Mouse (Mus musculus) midbrain, embryonic 14.5 days (tissue): ENCODE measurements around the gene Bcas3. TPM values are rescaled to one million over a fixed set of nuclear protein-coding genes. Genes with fewer than 3 reads are reported as not detected.
"Not testable (repeated sequence)": the region's sequence is repeated elsewhere in the genome, so short reads cannot be mapped to it uniquely, and the experiment has no call there.

Source experiments
- ATAC-seq: fragments of 200-750 bp; cut with Nextera tagmentation; 2 replicates; pipeline ENCODE4 v1.8.0; 2017; ENCODE audit warnings: moderate number of reproducible peaks, moderate library complexity; ENCODE audit not compliant: low FRiP score, low TSS enrichment
- DNase-seq: peaks from one replicate; pipeline ENCODE4 v3.0.0-alpha.2; 2015
- H3K27ac ChIP-seq: fragments of 300-500 bp; sonication (generic); replicated peaks from 2 replicates; pipeline ENCODE4 v1.5.1; 2014; ENCODE audit warnings: mild to moderate bottlenecking, low read depth, low read length, moderate library complexity
- H3K27me3 ChIP-seq: fragments of 300-500 bp; sonication (generic); 2 replicates; pipeline ENCODE4 v1.6.1; 2014; ENCODE audit warnings: low read length, control low read depth, mixed read lengths; ENCODE audit not compliant: control insufficient read depth, insufficient read depth
- H3K36me3 ChIP-seq: fragments of 300-500 bp; sonication (generic); 2 replicates; pipeline ENCODE4 v1.6.1; 2014; ENCODE audit warnings: low read length, control low read depth; ENCODE audit not compliant: control insufficient read depth, insufficient read depth
- H3K4me1 ChIP-seq: fragments of 300-500 bp; sonication (generic); 2 replicates; pipeline ENCODE4 v1.6.1; 2014; ENCODE audit warnings: mild to moderate bottlenecking, antibody characterized with exemption, low read length, control low read depth; ENCODE audit not compliant: control insufficient read depth, insufficient read depth
- H3K4me2 ChIP-seq: fragments of 300-500 bp; sonication (generic); 2 replicates; pipeline ENCODE4 v1.6.1; 2014; ENCODE audit warnings: mild to moderate bottlenecking, low read length, moderate library complexity
- H3K4me3 ChIP-seq: fragments of 300-500 bp; sonication (generic); replicated peaks from 2 replicates; pipeline ENCODE4 v1.5.1; 2014; ENCODE audit warnings: low read depth, low read length
- H3K9ac ChIP-seq: fragments of 300-500 bp; sonication (generic); replicated peaks from 2 replicates; pipeline ENCODE4 v1.6.1; 2014; ENCODE audit warnings: mild to moderate bottlenecking, low read length, moderate library complexity
- H3K9me3 ChIP-seq: fragments of 300-500 bp; sonication (generic); 2 replicates; pipeline ENCODE4 v1.6.1; 2016; ENCODE audit warnings: low read length, control low read depth, mixed read lengths; ENCODE audit not compliant: control insufficient read depth
- WGBS: fragments of 180-500 bp; shearing (Covaris S2); extraction: QIAGEN DNeasy Blood & Tissue Kit; methylation state at CpG from one replicate; pipeline ENCODE4 v1.1.7; 2014; 5-methylcytosine and 5-hydroxymethylcytosine counted together
- polyA plus RNA-seq: library from polyadenylated mRNA; unstranded; fragments of >200 nt; fragmentation: Nextera tagmentation; extraction: Ambion mirVana; gene quantifications from 2 replicates; pipeline ENCODE4 v1.2.1, GENCODE M21; 2014

The Bcas3 gene
- polyA plus RNA-seq, 1 experiment from 2014 or later, result 33.4 TPM

DNA sequence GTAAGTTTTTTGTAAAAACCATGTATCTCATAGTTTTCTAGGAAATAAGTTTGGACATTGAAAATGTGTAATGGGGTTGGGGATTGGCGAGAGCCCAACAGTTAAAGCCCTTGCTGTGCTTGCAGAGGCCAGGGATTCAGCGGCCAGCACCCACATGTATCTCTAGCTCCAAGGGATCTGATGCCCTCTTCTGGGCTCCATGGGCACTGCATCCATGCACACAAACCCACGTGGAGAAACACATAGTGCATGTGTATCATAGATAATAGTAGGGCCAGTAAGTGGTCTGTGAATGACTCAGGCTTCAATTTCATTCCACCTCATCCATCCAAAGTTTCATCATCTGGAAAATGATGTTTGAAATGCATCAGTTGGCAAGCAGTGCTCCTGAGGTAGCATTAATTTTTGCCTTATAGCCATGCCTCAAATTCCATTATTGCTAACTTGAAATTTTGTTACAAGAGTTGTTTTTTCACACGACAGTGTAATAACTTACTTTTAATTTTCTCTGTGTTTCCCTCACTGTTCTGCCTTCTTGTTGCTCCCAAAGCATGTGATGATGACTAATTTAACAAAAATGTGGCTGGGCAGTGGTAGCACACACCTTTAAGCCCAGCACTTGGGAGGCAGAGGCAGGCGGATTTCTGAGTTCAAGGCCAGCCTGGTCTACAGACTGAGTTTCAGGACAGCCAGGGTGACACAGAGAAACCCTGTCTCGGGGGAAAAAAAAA is 129.9 kb downstream of the Bcas3 start:
- WGBS, result 70% methylated on average over 6 of the region's 6 CpGs
- H3K27me3 ChIP-seq, result no peaks in the 10 kb centered on the region
- no peak overlapping the region for H3K27ac ChIP-seq
- DNase-seq (no peak), ATAC-seq (no peak)
- no peaks in the 10 kb centered on the region for H3K9me3 ChIP-seq
- no peaks in the 10 kb centered on the region for H3K36me3 ChIP-seq
- no peak overlapping the region for H3K9ac ChIP-seq
- no peaks in the 10 kb centered on the region for H3K4me1 ChIP-seq
- H3K4me3 ChIP-seq, result no peak overlapping the region
- no peak overlapping the region for H3K4me2 ChIP-seq

DNA sequence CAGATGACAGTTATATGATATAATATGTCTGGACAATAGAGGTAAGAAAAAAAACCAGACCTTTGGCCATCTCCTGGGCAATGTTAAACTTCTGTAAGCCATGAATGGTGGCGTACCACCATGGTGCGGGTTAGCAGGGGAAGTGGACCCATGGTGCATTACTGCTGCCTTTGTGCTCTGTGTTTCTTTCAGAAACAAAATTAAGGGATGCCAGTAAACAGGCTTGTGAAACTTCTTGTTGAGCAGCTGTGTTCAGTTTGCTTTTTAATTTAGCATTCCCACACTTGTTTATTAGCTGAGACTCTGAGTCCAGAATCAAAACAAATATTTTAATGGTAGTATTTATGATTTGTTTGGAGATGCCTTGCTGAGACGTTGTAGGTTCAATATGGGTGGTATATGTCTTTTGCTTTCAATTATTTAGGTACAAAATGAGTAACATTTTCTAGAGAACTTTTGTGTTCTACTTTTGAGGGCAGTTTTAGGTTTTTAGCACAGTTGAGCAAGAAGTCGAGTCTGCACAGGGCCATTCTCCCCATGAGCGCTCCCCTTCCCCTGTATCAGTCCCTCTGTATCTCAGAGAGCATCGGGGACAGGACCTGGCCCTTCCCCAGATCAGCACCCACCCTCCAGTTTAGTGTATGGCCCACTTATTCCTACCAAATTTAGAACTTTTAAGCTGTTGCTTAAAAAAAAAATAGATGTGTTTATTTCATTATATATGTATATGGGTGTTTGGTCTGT is 132.4 kb downstream of the Bcas3 start:
- Histone ChIP-seq H3K27me3 (no peaks in the 10 kb centered on the region), H3K4me2 (no peak overlapping the region), H3K4me1 (no peaks in the 10 kb centered on the region), H3K4me3 (no peak overlapping the region), H3K36me3 (no peaks in the 10 kb centered on the region), H3K9me3 (no peaks in the 10 kb centered on the region), H3K27ac (no peak overlapping the region), H3K9ac (no peak overlapping the region)
- WGBS, result 86% methylated on average over 6 of the region's 6 CpGs
- ATAC-seq (no peak), DNase-seq (no peak)

DNA sequence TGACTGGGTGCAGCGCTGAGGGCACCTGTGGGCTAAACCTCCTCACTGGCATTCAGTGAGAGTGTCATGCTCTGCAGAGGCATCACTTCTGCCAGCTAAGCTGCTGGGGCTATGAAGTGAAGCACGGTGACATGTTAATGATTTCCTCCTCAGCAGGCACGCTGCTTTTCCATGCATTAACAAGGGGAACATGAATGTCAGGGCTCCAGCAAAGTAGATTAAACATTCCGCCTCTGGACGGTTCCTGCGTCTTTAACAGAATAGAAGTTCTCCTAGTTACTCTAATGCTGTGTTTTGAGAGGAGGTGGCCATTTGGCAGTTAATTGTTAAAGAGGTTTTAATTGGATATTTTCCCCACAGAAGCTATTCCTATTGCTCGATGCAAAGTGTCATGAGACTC is 134.5 kb downstream of the Bcas3 start:
- no peaks in the 10 kb centered on the region for H3K36me3 ChIP-seq
- H3K27me3 ChIP-seq, result no peaks in the 10 kb centered on the region
- no peak overlapping the region for H3K4me3 ChIP-seq
- H3K4me2 ChIP-seq, result no peak overlapping the region
- H3K4me1 ChIP-seq, result no peaks in the 10 kb centered on the region
- WGBS, result 31% methylated on average over 7 of the region's 7 CpGs
- H3K9ac ChIP-seq, result no peak overlapping the region
- H3K9me3 ChIP-seq, result no peaks in the 10 kb centered on the region
- no peak overlapping the region for H3K27ac ChIP-seq
- peak; percentile 32 for DNase-seq
- ATAC-seq, result no peak

DNA sequence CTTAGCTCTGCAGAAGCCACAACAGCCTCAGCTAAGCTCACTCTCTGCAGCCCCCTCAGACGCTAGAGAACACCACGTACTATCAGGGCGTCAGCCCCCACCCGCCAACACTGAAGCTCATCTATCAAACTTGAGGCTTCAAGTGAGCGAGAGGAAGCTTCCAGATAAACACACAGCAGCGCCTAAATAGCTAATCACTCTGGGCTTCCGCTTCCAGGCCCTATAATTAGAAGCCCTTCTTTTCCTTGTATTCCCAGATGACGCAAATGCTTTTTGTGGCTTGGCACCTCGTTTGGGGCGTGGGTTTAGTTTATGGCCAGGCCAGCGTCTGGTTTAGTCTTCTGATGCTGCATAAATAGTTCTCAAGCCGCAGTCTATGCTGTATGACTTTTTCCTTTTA is 139.3 kb downstream of the Bcas3 start:
- Histone ChIP-seq H3K9me3 (no peaks in the 10 kb centered on the region), H3K27me3 (no peaks in the 10 kb centered on the region), H3K27ac (no peak overlapping the region), H3K4me2 (no peak overlapping the region), H3K4me1 (no peaks in the 10 kb centered on the region), H3K4me3 (no peak overlapping the region), H3K9ac (no peak overlapping the region), H3K36me3 (no peaks in the 10 kb centered on the region)
- DNase-seq (peak; percentile 12), ATAC-seq (no peak)
- 66% methylated on average over 12 of the region's 12 CpGs for WGBS

DNA sequence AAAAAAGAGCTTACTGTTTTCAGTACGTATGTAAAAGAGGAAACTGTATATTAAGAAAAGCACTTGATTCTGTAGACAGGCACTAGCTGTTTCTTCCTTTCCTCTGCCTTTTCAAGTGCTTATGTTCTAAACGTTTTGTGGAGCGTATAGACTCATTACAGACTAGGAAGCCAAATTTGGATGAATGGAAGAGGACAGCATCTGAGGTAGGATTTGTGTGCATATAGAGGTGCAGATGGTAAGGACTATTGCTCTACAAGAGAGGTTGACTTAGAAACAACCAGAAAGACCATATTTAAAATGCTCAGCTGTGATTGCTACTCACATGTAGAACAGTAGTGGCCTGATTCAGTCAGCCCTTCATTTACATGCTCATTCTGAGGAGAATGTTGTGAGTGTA is 139.7 kb downstream of the Bcas3 start:
- Histone ChIP-seq H3K36me3 (no peaks in the 10 kb centered on the region), H3K27ac (no peak overlapping the region), H3K4me1 (no peaks in the 10 kb centered on the region), H3K27me3 (no peaks in the 10 kb centered on the region), H3K9ac (no peak overlapping the region), H3K4me2 (no peak overlapping the region), H3K4me3 (no peak overlapping the region), H3K9me3 (no peaks in the 10 kb centered on the region)
- 85% methylated on average over 3 of the region's 3 CpGs for WGBS
- DNase-seq (no peak), ATAC-seq (no peak)

DNA sequence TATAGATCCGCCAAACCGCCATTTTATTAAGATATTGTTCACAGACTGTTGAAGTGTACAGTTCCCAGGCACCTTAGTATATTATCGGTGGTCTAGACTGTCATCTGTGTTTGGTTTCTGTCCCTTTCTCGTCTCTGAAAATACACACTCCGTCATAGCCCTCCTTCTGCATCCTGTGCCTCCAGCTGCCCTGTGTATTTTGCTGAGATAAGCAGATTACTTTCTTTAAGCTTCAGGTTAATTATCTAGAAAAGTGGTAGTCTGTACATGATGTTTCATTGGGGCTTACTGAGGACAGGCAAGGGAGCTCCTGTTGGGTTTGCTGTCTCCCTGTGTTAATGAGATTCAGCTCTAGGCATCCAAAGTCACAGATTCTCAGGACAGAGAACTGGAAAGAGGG is 146.6 kb downstream of the Bcas3 start:
- no peak overlapping the region for H3K4me2 ChIP-seq
- H3K27ac ChIP-seq, result no peak overlapping the region
- DNase-seq (no peak), ATAC-seq (no peak)
- H3K4me1 ChIP-seq, result no peaks in the 10 kb centered on the region
- no peaks in the 10 kb centered on the region for H3K36me3 ChIP-seq
- H3K4me3 ChIP-seq, result no peak overlapping the region
- H3K27me3 ChIP-seq, result no peaks in the 10 kb centered on the region
- no peaks in the 10 kb centered on the region for H3K9me3 ChIP-seq
- WGBS, result 81% methylated on average over 5 of the region's 5 CpGs
- no peak overlapping the region for H3K9ac ChIP-seq

DNA sequence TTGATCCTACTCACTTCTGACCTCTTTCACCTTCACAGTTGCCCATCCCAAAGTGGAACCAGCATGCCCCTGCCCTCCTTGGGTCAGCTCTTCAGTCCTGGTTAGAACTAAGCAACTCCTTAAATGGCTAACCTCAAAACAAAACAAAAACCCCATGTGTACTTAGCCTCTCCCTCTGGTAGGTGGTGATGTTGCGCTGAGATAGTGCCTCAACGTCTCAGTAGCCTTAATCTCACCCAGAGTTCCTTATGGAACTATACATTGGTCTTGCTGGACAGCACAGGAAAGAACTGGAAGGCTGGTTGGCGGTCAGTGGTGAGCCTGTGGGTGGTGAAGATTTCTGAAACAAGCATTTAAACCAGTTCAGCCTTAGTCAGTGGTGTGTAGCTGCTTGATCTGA is 149.1 kb downstream of the Bcas3 start:
- Histone ChIP-seq H3K27me3 (no peaks in the 10 kb centered on the region), H3K9me3 (no peaks in the 10 kb centered on the region), H3K36me3 (no peaks in the 10 kb centered on the region), H3K27ac (no peak overlapping the region), H3K4me1 (no peaks in the 10 kb centered on the region), H3K4me3 (no peak overlapping the region), H3K4me2 (no peak overlapping the region), H3K9ac (no peak overlapping the region)
- DNase-seq (no peak), ATAC-seq (no peak)
- WGBS, result 83% methylated on average over 3 of the region's 3 CpGs

DNA sequence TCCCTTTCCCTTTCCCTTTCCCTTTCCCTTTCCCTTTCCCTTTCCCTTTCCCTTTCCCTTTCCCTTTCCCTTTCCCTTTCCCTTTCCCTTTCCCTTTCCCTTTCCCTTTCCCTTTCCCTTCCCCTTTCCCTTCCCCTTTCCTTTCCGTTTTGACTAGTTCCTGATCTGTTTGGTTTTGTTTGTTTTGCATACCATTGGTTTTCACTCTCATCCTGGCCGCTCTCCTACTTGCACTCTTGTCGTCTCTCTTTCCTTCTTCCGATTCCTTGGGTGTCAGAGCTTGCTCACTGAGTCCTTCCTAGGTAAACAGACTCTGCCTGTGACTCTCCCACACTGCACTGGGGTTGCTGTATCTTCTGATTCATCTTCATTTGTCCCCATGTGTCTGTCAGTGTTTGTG is 151.8 kb downstream of the Bcas3 start:
- H3K4me2 ChIP-seq, result not testable (repeated sequence)

DNA sequence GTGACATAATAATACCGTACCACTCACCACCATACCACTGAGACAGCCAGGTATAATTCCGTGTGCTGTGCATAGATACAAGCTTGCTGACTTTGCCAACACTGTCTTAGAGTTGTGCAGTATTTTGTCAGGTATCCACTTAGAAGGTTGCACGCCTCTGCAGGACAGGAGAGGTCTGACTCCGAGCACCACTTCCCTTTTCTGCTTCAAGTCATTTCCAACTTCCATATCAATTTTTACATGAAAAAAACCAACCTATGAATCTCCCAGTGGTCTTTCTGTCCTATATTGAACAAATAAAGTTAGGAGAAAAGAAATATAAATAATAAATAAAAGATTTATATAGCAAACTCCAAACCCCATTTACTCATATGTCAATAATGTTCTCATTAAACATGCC is 152.8 kb downstream of the Bcas3 start:
- Histone ChIP-seq H3K36me3 (no peaks in the 10 kb centered on the region), H3K4me2 (no peak overlapping the region), H3K9me3 (no peaks in the 10 kb centered on the region), H3K27me3 (no peaks in the 10 kb centered on the region), H3K27ac (no peak overlapping the region), H3K4me3 (no peak overlapping the region), H3K9ac (no peak overlapping the region), H3K4me1 (no peaks in the 10 kb centered on the region)
- DNase-seq, result no peak
- ATAC-seq, result no peak
- 88% methylated on average over 4 of the region's 4 CpGs for WGBS

More for the DNA sequence above, 151.8 kb downstream of the Bcas3 start:
- H3K9me3 ChIP-seq, H3K27me3 ChIP-seq, H3K4me1 ChIP-seq, H3K36me3 ChIP-seq, H3K27ac ChIP-seq, H3K9ac ChIP-seq, DNase-seq, H3K4me3 ChIP-seq, ATAC-seq: not testable (repeated sequence)
- 58% methylated on average over 4 of the region's 4 CpGs for WGBS
